Mouse (Mus musculus): ENCODE results near the gene Tfap2b.

- TF ChIP-seq POLR2A (IDR thresholded peaks at IDR 0.05; ENCODE audit: low read depth, low read length) (no peak), CTCF (IDR thresholded peaks at IDR 0.05; ENCODE audit: extremely low read depth, insufficient read length, insufficient replicate concordance, low read depth, low read length) (no peak)
Observed at GRCm38 (mm10) chr1:19234432-19235205, 25.9 kb downstream of the Tfap2b start.

Measured in small intestine, adult 2 months (tissue).